Mouse (Mus musculus): Measurements from ENCODE around the gene Atg4a. TPM values are rescaled to one million over a fixed set of nuclear protein-coding genes. Genes with fewer than 3 reads are reported as not detected.
A peak's percentile ranks its signal among the peaks of the same experiment; 100 is the strongest.

Atg4a gene
- polyA plus RNA-seq, 1 experiment from 2014 or later: 14.8 TPM

DNA sequence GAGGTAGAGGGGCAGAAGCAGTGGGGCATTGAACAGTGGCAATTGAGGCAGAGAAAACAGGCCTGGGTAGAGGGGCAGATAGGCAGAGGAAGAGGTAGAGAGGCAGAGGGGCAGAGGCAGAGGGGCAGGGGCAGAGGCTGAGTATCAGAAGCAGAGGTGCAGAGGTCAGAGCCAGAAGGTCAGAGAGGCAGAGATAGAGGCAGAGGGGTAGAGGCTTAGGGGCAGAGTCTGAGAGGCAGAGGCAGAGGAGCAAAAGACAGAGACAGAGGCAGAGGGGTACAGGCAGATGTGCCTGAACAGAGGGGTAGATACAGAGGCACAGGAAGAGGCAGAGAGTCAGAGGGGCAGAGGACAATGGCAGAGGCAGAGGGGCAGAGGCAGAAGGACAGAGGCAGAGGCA, 193.6 kb downstream of the Atg4a start:
- no peaks in the 10 kb centered on the region for H3K36me3 ChIP-seq (ENCODE audit: control insufficient read depth, insufficient read depth, low read length)
- no peaks in the 10 kb centered on the region for H3K27me3 ChIP-seq (replicated peaks; ENCODE audit: control insufficient read depth, insufficient read depth, low read length)
- H3K4me3 ChIP-seq (ENCODE audit: low read depth, low read length): no peak overlapping the region
- H3K4me2 ChIP-seq (ENCODE audit: low read length): no peak overlapping the region
- DNase-seq (ENCODE audit: low spot score) (no peak), ATAC-seq (peak; percentile 20; the same call in 1 of the 2 replicates)
- no peak overlapping the region for H3K27ac ChIP-seq (ENCODE audit: low read depth, low read length)
- no peaks in the 10 kb centered on the region for H3K9me3 ChIP-seq (replicated peaks; ENCODE audit: control insufficient read depth, low read length)
- no peaks in the 10 kb centered on the region for H3K4me1 ChIP-seq (ENCODE audit: control insufficient read depth, insufficient read depth, low read length)
- no peak overlapping the region for H3K9ac ChIP-seq (ENCODE audit: low read length)

- DNase-seq (ENCODE audit: low spot score) (no peak), ATAC-seq (no peak)
- Histone ChIP-seq H3K9ac (ENCODE audit: low read length) (no peak overlapping the region), H3K9me3 (replicated peaks; ENCODE audit: control insufficient read depth, low read length) (no peaks in the 10 kb centered on the region), H3K36me3 (ENCODE audit: control insufficient read depth, insufficient read depth, low read length) (no peaks in the 10 kb centered on the region), H3K27me3 (replicated peaks; ENCODE audit: control insufficient read depth, insufficient read depth, low read length) (no peaks in the 10 kb centered on the region), H3K27ac (ENCODE audit: low read depth, low read length) (no peak overlapping the region), H3K4me1 (ENCODE audit: control insufficient read depth, insufficient read depth, low read length) (no peaks in the 10 kb centered on the region), H3K4me3 (ENCODE audit: low read depth, low read length) (no peak overlapping the region), H3K4me2 (ENCODE audit: low read length) (no peak overlapping the region)
Observed at GRCm38 (mm10) chrX:141151182-141151581, 194.5 kb downstream of the Atg4a start.

DNA sequence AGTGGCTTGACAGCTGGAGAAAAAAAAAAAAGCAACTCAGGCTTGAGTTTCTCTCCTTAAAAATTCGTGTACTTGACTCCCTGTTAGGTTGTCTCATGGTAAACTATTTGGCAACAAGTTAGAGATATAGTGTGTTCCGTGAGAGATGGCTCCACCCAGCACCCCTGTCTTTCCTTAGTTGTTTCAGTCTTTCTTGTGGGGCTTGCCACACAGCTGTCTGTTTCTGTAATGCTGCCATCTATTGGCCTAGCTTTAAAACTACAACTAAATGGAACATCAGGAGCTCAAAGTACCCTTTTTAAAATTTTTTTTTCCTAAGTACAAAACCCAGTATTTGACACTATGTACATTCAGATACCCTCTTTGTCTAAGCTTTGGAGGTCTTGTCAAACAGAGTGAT, 200.0 kb downstream of the Atg4a start:
- ATAC-seq (no peak), DNase-seq (ENCODE audit: low spot score) (peak; percentile 37)
- H3K36me3 ChIP-seq (ENCODE audit: control insufficient read depth, insufficient read depth, low read length): no peaks in the 10 kb centered on the region
- no peaks in the 10 kb centered on the region for H3K4me1 ChIP-seq (ENCODE audit: control insufficient read depth, insufficient read depth, low read length)
- H3K27me3 ChIP-seq (replicated peaks; ENCODE audit: control insufficient read depth, insufficient read depth, low read length): no peaks in the 10 kb centered on the region
- no peak overlapping the region for H3K9ac ChIP-seq (ENCODE audit: low read length)
- H3K4me2 ChIP-seq (ENCODE audit: low read length): no peak overlapping the region
- no peaks in the 10 kb centered on the region for H3K9me3 ChIP-seq (replicated peaks; ENCODE audit: control insufficient read depth, low read length)
- H3K27ac ChIP-seq (ENCODE audit: low read depth, low read length): no peak overlapping the region
- 14% methylated on average over 2 of the region's 2 CpGs for WGBS
- H3K4me3 ChIP-seq (ENCODE audit: low read depth, low read length): no peak overlapping the region

GRCm38 (mm10) chrX:141157626-141158025, 200.9 kb downstream of the Atg4a start:
- DNase-seq (ENCODE audit: low spot score) (no peak), ATAC-seq (no peak)
- Histone ChIP-seq H3K4me1 (ENCODE audit: control insufficient read depth, insufficient read depth, low read length) (no peaks in the 10 kb centered on the region), H3K27me3 (replicated peaks; ENCODE audit: control insufficient read depth, insufficient read depth, low read length) (no peaks in the 10 kb centered on the region), H3K4me2 (ENCODE audit: low read length) (no peak overlapping the region), H3K9me3 (replicated peaks; ENCODE audit: control insufficient read depth, low read length) (no peaks in the 10 kb centered on the region), H3K36me3 (ENCODE audit: control insufficient read depth, insufficient read depth, low read length) (no peaks in the 10 kb centered on the region), H3K4me3 (ENCODE audit: low read depth, low read length) (no peak overlapping the region), H3K9ac (ENCODE audit: low read length) (no peak overlapping the region), H3K27ac (ENCODE audit: low read depth, low read length) (no peak overlapping the region)
- 68% methylated on average over 4 of the region's 4 CpGs for WGBS

DNA sequence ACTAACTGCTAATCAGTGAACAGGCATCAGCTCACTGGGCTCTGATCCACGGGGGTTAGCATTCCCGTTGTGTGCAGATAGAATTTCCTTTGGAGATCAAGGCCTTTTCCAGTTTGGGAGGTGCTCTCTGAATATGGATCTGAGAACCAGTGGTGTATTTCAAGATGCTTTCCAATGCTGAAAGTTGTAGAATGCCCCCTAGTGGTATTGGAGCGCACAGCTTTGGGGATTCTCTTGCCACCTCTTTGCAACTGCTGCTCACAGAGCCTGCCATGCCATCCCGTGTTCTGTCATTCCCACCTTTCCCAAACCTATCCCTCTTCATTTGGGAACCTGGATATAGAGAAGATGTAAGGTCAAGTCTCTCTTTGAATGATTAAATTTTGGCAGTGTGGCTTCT, 201.5 kb downstream of the Atg4a start:
- no peak for ATAC-seq
- no peaks in the 10 kb centered on the region for H3K9me3 ChIP-seq (replicated peaks; ENCODE audit: control insufficient read depth, low read length)
- H3K4me3 ChIP-seq (ENCODE audit: low read depth, low read length): no peak overlapping the region
- no peaks in the 10 kb centered on the region for H3K27me3 ChIP-seq (replicated peaks; ENCODE audit: control insufficient read depth, insufficient read depth, low read length)
- H3K36me3 ChIP-seq (ENCODE audit: control insufficient read depth, insufficient read depth, low read length): no peaks in the 10 kb centered on the region
- H3K4me1 ChIP-seq (ENCODE audit: control insufficient read depth, insufficient read depth, low read length): no peaks in the 10 kb centered on the region
- H3K9ac ChIP-seq (ENCODE audit: low read length): no peak overlapping the region
- 40% methylated on average over 4 of the region's 4 CpGs for WGBS
- no peak overlapping the region for H3K27ac ChIP-seq (ENCODE audit: low read depth, low read length)
- H3K4me2 ChIP-seq (ENCODE audit: low read length): no peak overlapping the region
- DNase-seq (ENCODE audit: low spot score): peak; percentile 25

GRCm38 (mm10) chrX:141160371-141160770, 203.7 kb downstream of the Atg4a start:
- 69% methylated on average over 3 of the region's 3 CpGs for WGBS
- ATAC-seq (no peak), DNase-seq (ENCODE audit: low spot score) (no peak)
- Histone ChIP-seq H3K4me2 (ENCODE audit: low read length) (no peak overlapping the region), H3K9ac (ENCODE audit: low read length) (no peak overlapping the region), H3K27ac (ENCODE audit: low read depth, low read length) (no peak overlapping the region), H3K36me3 (ENCODE audit: control insufficient read depth, insufficient read depth, low read length) (no peaks in the 10 kb centered on the region), H3K4me3 (ENCODE audit: low read depth, low read length) (no peak overlapping the region), H3K4me1 (ENCODE audit: control insufficient read depth, insufficient read depth, low read length) (no peaks in the 10 kb centered on the region), H3K27me3 (replicated peaks; ENCODE audit: control insufficient read depth, insufficient read depth, low read length) (no peaks in the 10 kb centered on the region), H3K9me3 (replicated peaks; ENCODE audit: control insufficient read depth, low read length) (no peaks in the 10 kb centered on the region)

GRCm38 (mm10) chrX:141165067-141165466, 208.4 kb downstream of the Atg4a start:
- Histone ChIP-seq H3K4me2 (ENCODE audit: low read length) (no peak overlapping the region), H3K27me3 (replicated peaks; ENCODE audit: control insufficient read depth, insufficient read depth, low read length) (no peaks in the 10 kb centered on the region), H3K27ac (ENCODE audit: low read depth, low read length) (no peak overlapping the region), H3K36me3 (ENCODE audit: control insufficient read depth, insufficient read depth, low read length) (no peaks in the 10 kb centered on the region), H3K4me3 (ENCODE audit: low read depth, low read length) (no peak overlapping the region), H3K9ac (ENCODE audit: low read length) (no peak overlapping the region), H3K9me3 (replicated peaks; ENCODE audit: control insufficient read depth, low read length) (no peaks in the 10 kb centered on the region), H3K4me1 (ENCODE audit: control insufficient read depth, insufficient read depth, low read length) (no peaks in the 10 kb centered on the region)
- no peak for DNase-seq (ENCODE audit: low spot score)
- ATAC-seq: no peak
- 94% methylated on average over 4 of the region's 4 CpGs for WGBS

- WGBS: 43% methylated on average over 7 of the region's 7 CpGs
- no peak overlapping the region for H3K27ac ChIP-seq (ENCODE audit: low read depth, low read length)
- no peaks in the 10 kb centered on the region for H3K36me3 ChIP-seq (ENCODE audit: control insufficient read depth, insufficient read depth, low read length)
- H3K9me3 ChIP-seq (replicated peaks; ENCODE audit: control insufficient read depth, low read length): no peaks in the 10 kb centered on the region
- H3K4me2 ChIP-seq (ENCODE audit: low read length): no peak overlapping the region
- DNase-seq (ENCODE audit: low spot score): peak; percentile 68
- H3K4me3 ChIP-seq (ENCODE audit: low read depth, low read length): no peak overlapping the region
- no peaks in the 10 kb centered on the region for H3K4me1 ChIP-seq (ENCODE audit: control insufficient read depth, insufficient read depth, low read length)
- H3K9ac ChIP-seq (ENCODE audit: low read length): no peak overlapping the region
- no peak for ATAC-seq
- H3K27me3 ChIP-seq (replicated peaks; ENCODE audit: control insufficient read depth, insufficient read depth, low read length): no peaks in the 10 kb centered on the region
Observed at GRCm38 (mm10) chrX:141175353-141175752, 218.6 kb downstream of the Atg4a start.

DNA sequence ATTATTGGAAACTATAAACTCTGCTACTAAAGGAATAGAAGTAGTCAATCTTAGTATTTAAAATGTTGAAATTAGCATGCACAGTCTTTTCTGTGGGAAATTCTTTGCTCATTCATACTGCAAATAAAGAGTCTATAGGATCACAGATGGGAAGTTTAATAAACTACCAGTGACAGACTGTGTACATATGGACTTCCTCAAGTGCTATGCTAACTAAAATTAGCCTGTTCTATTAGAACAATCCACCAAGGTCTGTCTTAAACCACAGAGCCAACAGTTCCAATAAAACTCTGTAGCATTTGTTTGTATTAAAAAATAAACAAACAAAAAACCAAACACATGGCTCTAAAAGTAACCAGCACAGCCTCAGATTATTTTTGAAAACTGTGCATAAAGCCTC, 238.3 kb downstream of the Atg4a start:
- H3K36me3 ChIP-seq (ENCODE audit: control insufficient read depth, insufficient read depth, low read length): no peaks in the 10 kb centered on the region
- H3K9ac ChIP-seq (ENCODE audit: low read length): no peak overlapping the region
- no peak overlapping the region for H3K27ac ChIP-seq (ENCODE audit: low read depth, low read length)
- H3K4me3 ChIP-seq (ENCODE audit: low read depth, low read length): no peak overlapping the region
- ATAC-seq (no peak), DNase-seq (ENCODE audit: low spot score) (no peak)
- no peaks in the 10 kb centered on the region for H3K9me3 ChIP-seq (replicated peaks; ENCODE audit: control insufficient read depth, low read length)
- no peak overlapping the region for H3K4me2 ChIP-seq (ENCODE audit: low read length)
- H3K27me3 ChIP-seq (replicated peaks; ENCODE audit: control insufficient read depth, insufficient read depth, low read length): 0 out of 2 replicates have a peak, but pooled peaks cover 6% of the 10 kb centered on the region
- H3K4me1 ChIP-seq (ENCODE audit: control insufficient read depth, insufficient read depth, low read length): no peaks in the 10 kb centered on the region

DNA sequence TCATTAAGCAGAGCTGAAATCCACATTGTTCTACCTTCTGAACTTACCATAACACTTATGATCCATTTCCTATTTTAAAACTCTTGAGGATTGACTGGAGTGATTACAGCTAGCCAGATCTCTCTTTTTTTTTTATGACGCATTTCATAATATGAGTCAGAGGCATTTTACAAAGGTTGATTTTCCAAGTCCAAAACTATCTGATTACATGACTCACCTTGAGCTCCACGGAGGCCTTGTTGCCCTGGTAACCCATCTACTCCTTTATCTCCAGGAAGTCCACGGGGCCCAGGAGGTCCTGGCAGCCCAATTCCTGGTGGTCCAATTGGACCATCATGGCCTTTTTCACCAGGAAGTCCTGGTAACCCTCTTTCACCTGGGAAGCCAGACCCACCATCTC, 242.3 kb downstream of the Atg4a start:
- DNase-seq (ENCODE audit: low spot score) (no peak), ATAC-seq (no peak)
- H3K9me3 ChIP-seq (replicated peaks; ENCODE audit: control insufficient read depth, low read length): no peaks in the 10 kb centered on the region
- H3K4me3 ChIP-seq (ENCODE audit: low read depth, low read length): no peak overlapping the region
- H3K36me3 ChIP-seq (ENCODE audit: control insufficient read depth, insufficient read depth, low read length): no peaks in the 10 kb centered on the region
- no peak overlapping the region for H3K9ac ChIP-seq (ENCODE audit: low read length)
- no peak overlapping the region for H3K4me2 ChIP-seq (ENCODE audit: low read length)
- no peak overlapping the region for H3K27ac ChIP-seq (ENCODE audit: low read depth, low read length)
- no peaks in the 10 kb centered on the region for H3K4me1 ChIP-seq (ENCODE audit: control insufficient read depth, insufficient read depth, low read length)
- whole genome bisulfite sequencing: 85% methylated on average over 3 of the region's 3 CpGs
- no peaks in the 10 kb centered on the region for H3K27me3 ChIP-seq (replicated peaks; ENCODE audit: control insufficient read depth, insufficient read depth, low read length)
